Mouse (Mus musculus): ENCODE data around the gene Slc7a8.

The Slc7a8 gene

DNA sequence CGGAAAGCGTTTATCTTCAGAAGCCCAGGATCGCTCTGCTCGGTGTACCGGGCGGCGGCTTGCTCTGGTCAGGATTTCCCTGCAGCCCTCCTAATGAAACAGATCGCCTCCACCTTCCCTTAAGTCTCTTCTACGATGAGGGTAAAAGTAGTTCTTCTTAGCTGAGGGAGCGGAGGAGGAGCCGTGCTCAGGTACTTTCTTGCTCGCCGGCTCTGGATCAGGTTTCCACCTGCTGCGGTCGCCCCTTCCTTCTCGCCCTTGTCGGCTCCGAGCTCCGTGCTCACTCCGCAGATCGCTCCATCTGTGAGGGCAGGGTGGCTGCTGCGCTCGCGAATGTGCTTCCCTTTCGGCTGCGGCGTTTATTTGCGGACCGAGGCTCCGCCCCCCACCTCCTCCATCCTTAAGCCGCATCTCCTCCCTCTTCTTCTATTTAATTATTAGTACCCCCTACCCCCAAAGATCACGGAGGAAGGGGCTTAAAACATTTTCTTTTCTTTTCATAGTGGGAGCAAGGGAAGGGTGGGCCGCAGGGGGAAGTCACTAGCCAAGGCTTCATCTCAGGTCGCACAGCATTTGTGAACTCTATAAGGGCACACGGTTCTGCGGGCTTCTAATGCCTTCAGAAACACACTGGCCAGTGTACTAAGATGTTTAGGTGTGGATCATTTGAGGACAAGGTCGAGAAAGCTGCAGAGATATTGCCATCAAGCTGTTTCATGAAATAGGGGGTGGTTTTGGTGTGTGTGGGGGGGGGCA lies at the start of gene Slc7a8:
TSS of gene Slc7a8 (minus strand) at position 337 of the 756 bp plus-strand sequence.
- DNase-seq, result peak; percentile 15 to 43

- no peak for DNase-seq
These were observed 42.0 kb upstream of the Slc7a8 start for GRCm38 (mm10) chr14:54823716-54824115.

- DNase-seq, result no peak
These were observed 40.6 kb upstream of the Slc7a8 start for GRCm38 (mm10) chr14:54822301-54822700.

DNA sequence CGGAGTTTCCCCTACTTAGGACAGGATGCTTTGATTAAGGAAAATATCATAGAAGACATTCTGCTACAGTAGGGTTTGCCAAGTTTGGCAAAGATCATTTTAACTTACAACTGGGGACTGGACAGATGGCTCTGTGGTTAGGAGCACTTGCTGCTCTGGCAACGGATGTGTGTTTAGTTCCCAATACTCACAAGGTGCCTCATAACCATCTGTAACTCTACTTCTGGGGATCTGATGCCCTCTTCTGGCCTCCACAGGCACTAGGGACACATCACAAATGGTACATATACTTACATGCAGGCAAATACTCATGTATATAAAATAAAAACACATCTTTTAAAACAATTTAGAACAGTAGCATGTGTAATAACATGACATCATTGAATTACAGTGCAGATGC lies 36.0 kb upstream of the Slc7a8 start:
- no peak for DNase-seq

DNA sequence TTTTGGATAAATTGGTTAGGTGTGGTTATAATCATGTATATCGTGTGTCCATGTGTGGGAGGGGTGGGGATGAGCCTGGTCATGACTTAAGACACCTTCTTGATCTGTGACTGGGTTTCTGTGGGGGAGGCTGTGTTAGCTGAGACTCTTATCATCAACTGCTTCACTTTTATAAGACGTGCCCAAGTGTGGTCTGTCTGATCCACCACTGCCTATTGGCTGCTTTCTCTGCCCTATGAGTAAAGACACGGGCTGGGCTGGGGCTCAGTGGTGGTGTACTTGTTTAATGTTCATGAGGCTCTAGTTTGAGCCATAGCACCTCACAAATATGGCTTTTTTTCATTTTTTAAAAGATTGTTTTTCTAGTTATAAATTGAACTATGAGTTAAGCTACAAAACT lies 34.0 kb upstream of the Slc7a8 start:
- DNase-seq, result no peak

GRCm38 (mm10) chr14:54813991-54814390 lies 32.2 kb upstream of the Slc7a8 start, which contains the start of gene Rnf212b:
Gene Rnf212b, plus strand, starts transcription at chr14:54814141.
- no peak for DNase-seq

DNA sequence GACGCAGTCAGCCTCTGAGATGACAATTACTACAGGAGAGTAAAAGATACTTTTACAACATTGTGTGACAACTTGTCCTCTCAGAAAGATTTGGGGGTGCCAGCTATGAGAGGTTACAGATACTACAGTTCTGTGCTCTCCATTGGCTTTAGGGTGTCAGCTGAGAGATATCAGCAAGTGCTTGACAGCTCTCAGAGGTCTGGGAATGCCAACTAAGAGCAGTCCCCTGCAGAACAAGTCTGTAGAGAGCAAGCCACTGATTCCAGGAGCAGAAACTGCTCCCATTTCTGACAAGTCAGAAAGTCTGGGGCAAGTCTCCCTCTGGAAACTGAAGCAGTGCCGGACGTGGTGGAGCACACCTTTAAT lies 27.9 kb upstream of the Slc7a8 start:
- DNase-seq, result no peak

DNA sequence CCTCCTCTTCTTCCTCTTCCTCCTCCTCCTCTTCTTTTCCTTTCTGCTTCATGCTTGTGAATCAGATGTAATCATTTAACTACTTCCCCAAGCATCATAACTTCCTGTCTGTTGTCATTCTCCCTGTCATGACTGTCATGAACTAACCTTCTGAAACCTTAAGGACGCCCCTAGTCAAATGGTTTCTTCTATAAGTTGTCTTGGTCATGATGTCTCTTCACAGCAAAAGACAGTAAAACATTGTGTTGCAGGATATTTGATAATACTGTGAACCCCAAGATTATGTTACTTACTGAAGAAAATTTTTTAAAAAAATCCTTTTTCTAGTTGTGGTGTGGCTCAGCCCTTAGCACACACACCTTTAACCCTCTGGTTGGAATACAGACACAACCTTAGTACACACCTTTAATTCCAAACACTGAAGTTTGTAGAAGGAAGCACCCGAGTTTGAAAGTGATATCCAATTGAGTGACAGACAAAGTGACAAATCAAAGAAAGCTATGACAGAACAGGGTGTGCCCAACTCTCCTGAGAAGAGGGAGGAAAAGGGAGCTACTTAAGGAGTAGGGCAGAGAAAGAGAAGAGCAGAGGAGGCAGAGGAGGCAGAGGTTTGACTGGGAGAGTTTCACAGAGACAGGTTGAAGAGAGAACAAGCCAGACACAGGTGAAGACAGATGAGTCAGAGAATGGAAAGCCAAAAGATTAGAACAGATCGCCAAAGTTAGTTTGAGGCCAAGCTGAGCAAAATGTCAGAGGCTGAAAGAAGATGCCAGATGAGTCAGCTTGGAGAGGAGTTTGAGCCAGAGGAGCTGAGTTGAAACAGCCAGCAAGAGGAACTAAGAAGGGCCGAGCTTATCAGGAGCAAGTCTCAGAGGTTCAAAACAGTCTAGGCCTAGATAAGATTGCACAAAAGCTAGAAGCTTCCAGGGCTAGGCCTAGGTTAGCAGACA lies 27.2 kb upstream of the Slc7a8 start:
- no peak for DNase-seq

DNA sequence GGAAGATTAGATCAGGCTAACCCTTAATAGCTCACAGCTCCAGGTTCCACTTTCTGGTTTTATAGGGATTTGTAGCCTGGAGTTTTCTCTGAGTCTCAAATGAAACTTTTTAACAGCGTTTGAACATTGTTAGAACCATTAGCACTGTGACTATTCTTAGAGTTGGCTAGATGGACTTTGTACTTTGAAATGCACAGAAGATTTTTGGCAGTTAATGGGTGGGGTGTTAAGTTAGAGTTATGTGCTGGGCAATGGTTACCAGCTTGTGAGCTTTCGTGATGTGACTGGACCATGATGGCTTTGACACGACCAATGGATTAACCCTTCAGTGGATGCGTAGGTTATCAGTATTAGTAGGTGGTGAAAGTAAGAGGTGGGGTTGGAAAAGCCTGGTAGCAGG lies 24.4 kb upstream of the Slc7a8 start:
- DNase-seq, result no peak

GRCm38 (mm10) chr14:54802428-54802827 lies 20.7 kb upstream of the Slc7a8 start:
- no peak for DNase-seq

DNA sequence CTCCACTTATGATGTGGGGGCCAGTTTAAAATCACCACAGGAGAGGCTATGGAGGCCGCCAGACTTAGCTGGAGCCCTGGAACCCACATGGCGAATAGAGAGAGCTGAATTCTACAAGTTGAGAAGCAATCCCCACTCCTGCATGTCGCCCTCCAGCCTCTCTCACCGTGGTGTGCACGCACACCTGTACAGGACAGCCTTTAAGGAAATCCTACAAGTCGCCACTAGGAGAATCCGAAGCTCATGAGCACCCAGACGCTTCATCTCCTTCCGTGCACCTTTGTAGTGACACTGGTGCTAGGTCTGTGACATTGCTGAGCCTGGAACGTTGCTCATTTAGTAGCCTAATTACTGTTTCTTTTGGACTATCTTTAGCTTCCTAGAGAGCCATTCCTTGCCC lies 17.9 kb upstream of the Slc7a8 start:
- DNase-seq, result no peak

GRCm38 (mm10) chr14:54796760-54797159 lies 15.0 kb upstream of the Slc7a8 start:
- no peak for DNase-seq

DNA sequence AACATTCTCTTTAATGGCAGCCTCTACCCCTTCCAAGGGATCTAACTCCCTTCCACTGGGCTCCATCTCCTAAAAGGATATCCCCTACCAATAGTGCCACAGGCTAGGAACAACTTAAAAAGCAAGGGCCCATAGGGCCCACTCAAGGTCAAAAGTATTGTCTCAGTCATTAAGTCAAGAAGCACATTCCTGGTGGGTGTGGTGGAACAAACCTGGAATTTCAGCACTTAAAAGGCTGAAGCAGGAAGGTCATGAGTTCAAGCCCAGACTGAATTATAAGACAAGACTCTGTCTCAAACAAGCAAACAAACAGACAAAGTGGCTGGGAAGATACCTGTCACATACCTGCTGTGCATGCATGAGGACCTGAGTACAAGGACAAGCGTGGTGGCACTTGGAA lies 14.2 kb upstream of the Slc7a8 start:
- DNase-seq, result no peak

- DNase-seq, result no peak
These were observed 12.4 kb upstream of the Slc7a8 start for GRCm38 (mm10) chr14:54793894-54794830.

- no peak for DNase-seq
These were observed 11.6 kb upstream of the Slc7a8 start for GRCm38 (mm10) chr14:54793351-54793750.

DNA sequence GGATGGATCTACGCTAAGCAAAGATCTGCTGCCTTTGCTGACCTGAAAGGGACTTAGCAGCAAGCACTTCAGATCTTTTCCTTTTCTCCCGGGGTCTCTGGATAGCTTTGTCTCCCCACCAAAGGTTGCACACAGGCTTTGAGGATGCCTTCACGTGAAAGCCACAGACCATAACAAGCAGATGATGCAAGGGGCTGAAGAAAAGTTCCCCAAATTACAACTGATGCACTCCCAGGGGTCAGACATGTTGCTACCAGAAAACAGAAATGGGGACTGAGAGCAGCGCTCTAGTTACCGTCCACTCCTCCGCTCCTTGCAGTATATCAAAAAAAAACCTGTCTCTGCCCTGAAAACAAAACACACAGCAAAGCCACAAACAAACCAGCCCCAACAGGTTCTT lies 10.4 kb upstream of the Slc7a8 start:
- DNase-seq, result no peak

GRCm38 (mm10) chr14:54788231-54788630 lies 6.5 kb upstream of the Slc7a8 start:
- DNase-seq, result no peak

DNA sequence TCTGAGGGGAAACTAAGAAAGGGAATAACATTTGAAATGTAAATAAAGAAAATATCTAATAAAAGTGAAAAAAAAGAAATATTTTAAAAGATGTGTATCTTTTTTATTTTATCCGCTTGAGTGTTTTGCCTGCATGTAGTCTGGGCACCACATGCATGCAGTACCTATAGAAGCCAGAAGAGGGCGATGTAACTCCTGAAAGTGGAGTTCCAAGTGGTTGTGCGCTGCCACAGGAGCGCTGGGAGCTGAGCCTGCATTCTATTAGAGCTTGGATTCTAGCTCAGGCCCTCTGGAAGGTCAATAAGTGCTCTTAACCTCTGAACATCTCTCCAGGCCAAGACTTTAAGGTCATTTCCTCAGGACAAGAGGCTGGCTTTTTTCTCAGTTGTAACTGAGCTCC lies 5.5 kb upstream of the Slc7a8 start:
- no peak for DNase-seq

GRCm38 (mm10) chr14:54786489-54786888 lies 4.7 kb upstream of the Slc7a8 start:
- DNase-seq, result no peak

GRCm38 (mm10) chr14:54785898-54786297 lies 4.2 kb upstream of the Slc7a8 start:
- DNase-seq, result peak; percentile 29 to 63

GRCm38 (mm10) chr14:54782971-54783370 lies 1.2 kb upstream of the Slc7a8 start:
- no peak for DNase-seq

DNA sequence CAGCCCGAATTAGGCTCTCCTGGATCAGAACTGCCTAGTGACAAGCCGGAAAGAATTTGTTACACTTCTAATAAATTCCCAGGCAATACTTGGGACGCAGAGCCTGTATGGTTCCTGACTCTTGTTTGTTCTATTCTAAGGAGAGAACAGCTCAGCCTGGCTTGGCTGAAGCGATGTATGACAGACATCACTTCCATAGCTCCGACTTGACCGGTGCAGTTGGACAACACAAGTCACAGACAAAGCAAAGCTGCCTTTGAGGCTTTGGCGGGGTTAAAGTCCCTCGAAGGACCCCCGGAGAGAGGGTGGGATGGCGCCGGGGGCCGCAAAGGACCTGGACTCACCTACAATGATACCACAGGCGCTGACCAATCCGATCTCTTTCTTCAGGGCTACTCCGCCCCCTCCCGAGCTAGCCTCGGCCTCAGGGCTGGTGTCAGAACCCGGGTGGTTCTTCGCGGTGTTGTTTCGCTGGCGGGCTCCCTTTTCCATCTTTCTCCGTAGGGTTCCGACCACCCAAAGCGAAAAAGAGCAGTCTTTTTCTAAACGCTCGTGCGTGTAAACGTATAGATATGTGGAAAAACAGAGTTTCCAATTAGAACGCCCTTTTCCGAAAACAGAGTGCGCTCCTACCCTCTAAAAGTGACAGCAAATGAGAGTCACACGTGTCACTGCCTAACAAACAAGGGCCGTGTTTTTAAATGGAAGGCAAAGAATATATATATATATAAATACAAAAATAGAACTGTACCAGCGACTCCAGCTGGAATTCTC lies 723 bp downstream of the Slc7a8 start:
- peak in 1 of 2 experiments; percentile 24 for DNase-seq

All from spleen, adult 18-20 months (tissue).